ENCODE assay signal across 8 mouse cellular contexts in genomic region chr1:78657671-78658440, GRCm38 (mm10). TPM values are rescaled to one million over a fixed set of nuclear protein-coding genes. Genes with fewer than 3 reads are reported as not detected.
DNase-seq lines count a peak whose midpoint lies in the region; ATAC-seq and TF ChIP-seq lines count a peak whose summit lies in the region.

Gene Acsl3, plus strand, starts transcription at chr1:78657825.
Gene Utp14b, plus strand, starts transcription at chr1:78658038.

- no peaks in the 10 kb centered on the region for H3K27me3 ChIP-seq in embryonic facial prominence, embryonic 12.5 days
- no peaks in the 10 kb centered on the region for H3K27me3 ChIP-seq in limb, embryonic 11.5 days (ENCODE audit: control insufficient read depth, insufficient read depth, low read length)
- H3K27me3 ChIP-seq in midbrain, embryonic 13.5 days = no peaks in the 10 kb centered on the region
- H3K27me3 ChIP-seq in small intestine, adult 2 months (ENCODE audit: control insufficient read depth, insufficient read depth, low read length) = no peaks in the 10 kb centered on the region

- TF ChIP-seq POLR2A in small intestine, adult 2 months (IDR thresholded peaks at IDR 0.05; ENCODE audit: low read depth, low read length) = peak; percentile 99

- ATAC-seq in embryonic facial prominence, embryonic 12.5 days (ENCODE audit: insufficient number of reproducible peaks, insufficient read depth, low FRiP score, low TSS enrichment) = peak; percentile 98
- ATAC-seq in limb, embryonic 11.5 days (ENCODE audit: insufficient number of reproducible peaks, low FRiP score, low TSS enrichment, low read depth) = peak; percentile 100
- ATAC-seq in midbrain, embryonic 13.5 days = peak; percentile 100

- H3K9ac ChIP-seq in embryonic facial prominence, embryonic 12.5 days = peak within 1 kb of the TSS; percentile 98
- peak within 1 kb of the TSS; percentile 96 for H3K9ac ChIP-seq in limb, embryonic 11.5 days (ENCODE audit: low read length)
- H3K9ac ChIP-seq in midbrain, embryonic 13.5 days (replicated peaks) = peak within 1 kb of the TSS; percentile 97

- no peaks in the 10 kb centered on the region for H3K9me3 ChIP-seq in embryonic facial prominence, embryonic 12.5 days
- H3K9me3 ChIP-seq in limb, embryonic 11.5 days (ENCODE audit: control insufficient read depth, low read length) = no peaks in the 10 kb centered on the region
- H3K9me3 ChIP-seq in midbrain, embryonic 13.5 days = no peaks in the 10 kb centered on the region

- no peaks in the 10 kb centered on the region for H3K36me3 ChIP-seq in embryonic facial prominence, embryonic 12.5 days
- H3K36me3 ChIP-seq in limb, embryonic 11.5 days (ENCODE audit: control insufficient read depth, insufficient read depth, low read length) = no peaks in the 10 kb centered on the region
- H3K36me3 ChIP-seq in midbrain, embryonic 13.5 days = no peaks in the 10 kb centered on the region
- H3K36me3 ChIP-seq in small intestine, adult 2 months (ENCODE audit: control insufficient read depth, insufficient read depth, low read length) = no peaks in the 10 kb centered on the region

- H3K27ac ChIP-seq in embryonic facial prominence, embryonic 12.5 days = peak within 1 kb of the TSS; percentile 98
- H3K27ac ChIP-seq in limb, embryonic 11.5 days (replicated peaks; ENCODE audit: low read depth, low read length) = peak within 1 kb of the TSS; percentile 97
- H3K27ac ChIP-seq in midbrain, embryonic 13.5 days = peak within 1 kb of the TSS; percentile 99
- peak within 1 kb of the TSS; percentile 68 for H3K27ac ChIP-seq in small intestine, adult 2 months (ENCODE audit: insufficient read depth, low read depth, low read length)

- peak within 1 kb of the TSS; percentile 79 for H3K4me2 ChIP-seq in embryonic facial prominence, embryonic 12.5 days (replicated peaks)
- peak within 1 kb of the TSS; percentile 74 for H3K4me2 ChIP-seq in limb, embryonic 11.5 days (ENCODE audit: low read depth, severe bottlenecking)
- H3K4me2 ChIP-seq in midbrain, embryonic 13.5 days (replicated peaks) = peak within 1 kb of the TSS; percentile 75

- no peak for TF ChIP-seq CTCF in small intestine, adult 2 months (IDR thresholded peaks at IDR 0.05; ENCODE audit: extremely low read depth, insufficient read length, insufficient replicate concordance, low read depth, low read length)

- peak within 1 kb of the TSS; percentile 98 for H3K4me3 ChIP-seq in embryonic facial prominence, embryonic 12.5 days
- peak within 1 kb of the TSS; percentile 94 for H3K4me3 ChIP-seq in limb, embryonic 11.5 days (ENCODE audit: low read depth, low read length)
- peak within 1 kb of the TSS; percentile 89 for H3K4me3 ChIP-seq in midbrain, embryonic 13.5 days (replicated peaks)
- H3K4me3 ChIP-seq in small intestine, adult 2 months (ENCODE audit: low read depth, low read length) = peak within 1 kb of the TSS; percentile 96

- WGBS in embryonic facial prominence, embryonic 12.5 days = under 1% methylated on average over 101 of the region's 104 CpGs
- under 1% methylated on average over 92 of the region's 104 CpGs for WGBS in limb, embryonic 11.5 days
- under 1% methylated on average over 91 of the region's 104 CpGs for WGBS in midbrain, embryonic 13.5 days
- 1% methylated on average over 104 of the region's 104 CpGs for WGBS in small intestine, adult 2 months

- peak; percentile 91 for DNase-seq in 3T3-L1 (ENCODE audit: low read depth, low spot score)
- DNase-seq in adrenal gland, postnatal 36 days = peak; percentile 98 to 99
- peak; percentile 96 to 98 for DNase-seq in heart, adult 18-20 months
- DNase-seq in kidney, adult 18-20 months = peak; percentile 98
- DNase-seq in limb, embryonic 11.5 days (ENCODE audit: low spot score) = peak; percentile 98

- peaks cover 36% of the 10 kb centered on the region for H3K4me1 ChIP-seq in embryonic facial prominence, embryonic 12.5 days
- H3K4me1 ChIP-seq in limb, embryonic 11.5 days (ENCODE audit: control insufficient read depth, insufficient read depth, low read length) = peaks cover 11% of the 10 kb centered on the region
- H3K4me1 ChIP-seq in midbrain, embryonic 13.5 days (replicated peaks) = peaks cover 32% of the 10 kb centered on the region
- H3K4me1 ChIP-seq in small intestine, adult 2 months (ENCODE audit: control insufficient read depth, insufficient read depth, insufficient read length, low read length) = no peaks in the 10 kb centered on the region; the same call in 1 of the 2 replicates

RNA-seq across cellular contexts. Expression of gene Acsl3, which starts in this region (rescaled TPM):
- 10 to 100 TPM; 24.6 to 25.0 TPM for total RNA-seq in adrenal gland, postnatal 36 days (2021)
- 75.4 and 92.0 TPM in 2 replicates for polyA plus RNA-seq in embryonic facial prominence, embryonic 12.5 days (2016; fragmentation: Nextera tagmentation; extraction: Ambion mirVana)
- 1 to 10 TPM; 4.4 to 5.5 TPM for total RNA-seq in heart, adult 18-20 months (2021)
- 85.6 and 88.6 TPM in 2 replicates for polyA plus RNA-seq in limb, embryonic 11.5 days (2014; fragmentation: Nextera tagmentation; extraction: Ambion mirVana)
- polyA plus RNA-seq in midbrain, embryonic 13.5 days (2015; fragmentation: Nextera tagmentation; extraction: Ambion mirVana) = 75.0 and 77.8 TPM in 2 replicates
- 3.5 and 7.9 TPM in 2 replicates for polyA plus RNA-seq in small intestine, adult 2 months (2012; rRNA removed)

RNA-seq across cellular contexts. Expression of gene Utp14b, which starts in this region (rescaled TPM):
- 1 to 10 TPM; 4.1 TPM for total RNA-seq in adrenal gland, postnatal 36 days (2021)
- 5.3 and 5.7 TPM in 2 replicates for polyA plus RNA-seq in embryonic facial prominence, embryonic 12.5 days (2016; fragmentation: Nextera tagmentation; extraction: Ambion mirVana)
- under 1 TPM; 0.87 to 0.99 TPM for total RNA-seq in heart, adult 18-20 months (2021)
- 5.3 and 5.4 TPM in 2 replicates for polyA plus RNA-seq in limb, embryonic 11.5 days (2014; fragmentation: Nextera tagmentation; extraction: Ambion mirVana)
- polyA plus RNA-seq in midbrain, embryonic 13.5 days (2015; fragmentation: Nextera tagmentation; extraction: Ambion mirVana) = 3.0 and 3.1 TPM in 2 replicates
- 0.14 and 0.51 TPM in 2 replicates for polyA plus RNA-seq in small intestine, adult 2 months (2012; rRNA removed)

Comparison
In these comparisons a context has a peak if more than half of its experiments do, and no peak if none do; other contexts are left out.
1. Peak in every context shown above with its lines: DNase-seq, ATAC-seq, H3K4me3 ChIP-seq and H3K27ac ChIP-seq.